Mouse (Mus musculus) liver, embryonic 11.5 days (tissue): ENCODE data around the gene Plcb2. TPM values are rescaled to one million over a fixed set of nuclear protein-coding genes. Genes with fewer than 3 reads are reported as not detected.

ENCODE experiments used
- ATAC-seq: fragments of 200-750 bp; cut with Nextera tagmentation; replicated peaks from 2 replicates; pipeline ENCODE4 v1.8.0; 2017; ENCODE audit warnings: moderate number of reproducible peaks, mild to moderate bottlenecking, moderate TSS enrichment, moderate library complexity; ENCODE audit not compliant: low FRiP score
- DNase-seq: peaks from one replicate; pipeline ENCODE4 v3.0.0-alpha.2; 2017; ENCODE audit warnings: low spot score
- H3K27ac ChIP-seq: fragments of 300-500 bp; sonication (generic); 2 replicates; pipeline ENCODE4 v1.5.1; 2014; ENCODE audit warnings: mild to moderate bottlenecking, low read depth, low read length, control low read depth
- H3K27me3 ChIP-seq: fragments of 300-500 bp; sonication (generic); replicated peaks from 2 replicates; pipeline ENCODE4 v1.6.1; 2014; ENCODE audit warnings: low read length, mixed read lengths; ENCODE audit not compliant: control insufficient read depth, insufficient read depth
- H3K36me3 ChIP-seq: fragments of 300-500 bp; sonication (generic); 2 replicates; pipeline ENCODE4 v1.6.1; 2014; ENCODE audit warnings: mild to moderate bottlenecking, low read length, moderate library complexity, mixed read lengths; ENCODE audit not compliant: control insufficient read depth, insufficient read depth
- H3K4me1 ChIP-seq: fragments of 300-500 bp; sonication (generic); replicated peaks from 2 replicates; pipeline ENCODE4 v1.6.1; 2014; ENCODE audit warnings: low read length, mixed read lengths; ENCODE audit not compliant: control insufficient read depth, insufficient read depth
- H3K4me2 ChIP-seq: fragments of 300-500 bp; sonication (generic); 2 replicates; pipeline ENCODE4 v1.6.1; 2014; ENCODE audit warnings: mild to moderate bottlenecking, control low read depth, moderate library complexity
- H3K4me3 ChIP-seq: fragments of 300-500 bp; sonication (generic); 2 replicates; pipeline ENCODE4 v1.5.1; 2014; ENCODE audit warnings: low read depth, low read length, control low read depth
- H3K9ac ChIP-seq: fragments of 300-500 bp; sonication (generic); 2 replicates; pipeline ENCODE4 v1.6.1; 2014; ENCODE audit warnings: low read depth, low read length, control low read depth
- H3K9me3 ChIP-seq: fragments of 300-500 bp; sonication (generic); 2 replicates; pipeline ENCODE4 v1.6.1; 2016; ENCODE audit warnings: low read length, inconsistent platforms, mixed read lengths; ENCODE audit not compliant: control insufficient read depth
- WGBS: fragments of 180-500 bp; shearing (Covaris S2); extraction: QIAGEN DNeasy Blood & Tissue Kit; methylation state at CpG from one replicate; pipeline ENCODE4 v1.1.7; 2014; 5-methylcytosine and 5-hydroxymethylcytosine counted together
- polyA plus RNA-seq: library from polyadenylated mRNA; unstranded; fragments of >200 nt; fragmentation: Nextera tagmentation; extraction: Ambion mirVana; gene quantifications from 2 replicates; pipeline ENCODE4 v1.2.1, GENCODE M21; 2014

Gene Plcb2
- polyA plus RNA-seq, 1 experiment from 2014 or later = 3.5 TPM

- Histone ChIP-seq H3K27ac (no peak overlapping the region), H3K4me1 (peaks cover 28% of the 10 kb centered on the region), H3K36me3 (no peaks in the 10 kb centered on the region), H3K4me2 (peak overlapping the region; percentile 82), H3K9ac (no peak overlapping the region), H3K4me3 (peak overlapping the region; percentile 43), H3K27me3 (peaks cover 87% of the 10 kb centered on the region), H3K9me3 (no peaks in the 10 kb centered on the region)
- 5% methylated on average over 51 of the region's 51 CpGs for WGBS
- DNase-seq (peak; percentile 59), ATAC-seq (0 out of 2 replicates have a peak, but pooled peaks have one; percentile 13)
Observed at GRCm38 (mm10) chr2:118701971-118702882, 26.0 kb downstream of the Plcb2 start.

- no peaks in the 10 kb centered on the region for H3K9me3 ChIP-seq
- ATAC-seq = no peak
- H3K4me1 ChIP-seq = peaks cover 24% of the 10 kb centered on the region
- H3K9ac ChIP-seq = no peak overlapping the region
- no peak overlapping the region for H3K4me2 ChIP-seq
- WGBS = 13% methylated on average over 5 of the region's 5 CpGs
- no peak overlapping the region for H3K4me3 ChIP-seq
- no peak overlapping the region for H3K27ac ChIP-seq
- no peaks in the 10 kb centered on the region for H3K36me3 ChIP-seq
- no peak for DNase-seq
- H3K27me3 ChIP-seq = peaks cover 86% of the 10 kb centered on the region
Observed at GRCm38 (mm10) chr2:118701161-118701560, 27.1 kb downstream of the Plcb2 start.

GRCm38 (mm10) chr2:118700179-118701062 lies 27.8 kb downstream of the Plcb2 start:
- H3K36me3 ChIP-seq = no peaks in the 10 kb centered on the region
- 2% methylated on average over 32 of the region's 32 CpGs for WGBS
- H3K27me3 ChIP-seq = peaks cover 82% of the 10 kb centered on the region
- H3K4me1 ChIP-seq = peaks cover 24% of the 10 kb centered on the region
- H3K9ac ChIP-seq = peak overlapping the region; percentile 22; the same call in 1 of the 2 replicates
- H3K4me2 ChIP-seq = peak overlapping the region; percentile 63
- no peaks in the 10 kb centered on the region for H3K9me3 ChIP-seq
- ATAC-seq (no peak; the same call in 1 of the 2 replicates), DNase-seq (peak; percentile 84)
- H3K4me3 ChIP-seq = peak overlapping the region; percentile 34
- no peak overlapping the region for H3K27ac ChIP-seq

- Histone ChIP-seq H3K27ac (no peak overlapping the region), H3K27me3 (peaks cover 61% of the 10 kb centered on the region), H3K4me2 (no peak overlapping the region), H3K4me1 (peaks cover 11% of the 10 kb centered on the region), H3K4me3 (no peak overlapping the region), H3K9me3 (no peaks in the 10 kb centered on the region), H3K36me3 (no peaks in the 10 kb centered on the region), H3K9ac (no peak overlapping the region)
- ATAC-seq (no peak), DNase-seq (no peak)
- 47% methylated on average over 7 of the region's 7 CpGs for WGBS
Observed at GRCm38 (mm10) chr2:118697955-118698354, 30.3 kb downstream of the Plcb2 start.

- Histone ChIP-seq H3K4me3 (no peak overlapping the region), H3K9me3 (no peaks in the 10 kb centered on the region), H3K36me3 (no peaks in the 10 kb centered on the region), H3K4me1 (peaks cover 6% of the 10 kb centered on the region), H3K27me3 (peaks cover 55% of the 10 kb centered on the region), H3K27ac (no peak overlapping the region), H3K9ac (no peak overlapping the region), H3K4me2 (no peak overlapping the region)
- 45% methylated on average over 5 of the region's 5 CpGs for WGBS
- ATAC-seq (no peak), DNase-seq (no peak)
Observed at GRCm38 (mm10) chr2:118697311-118697877, 30.8 kb downstream of the Plcb2 start.

GRCm38 (mm10) chr2:118696451-118697308 lies 31.6 kb downstream of the Plcb2 start:
- ATAC-seq = no peak
- DNase-seq = no peak
- Histone ChIP-seq H3K9ac (no peak overlapping the region), H3K4me1 (peaks cover 5% of the 10 kb centered on the region), H3K36me3 (no peaks in the 10 kb centered on the region), H3K27me3 (peaks cover 48% of the 10 kb centered on the region), H3K4me3 (no peak overlapping the region), H3K9me3 (no peaks in the 10 kb centered on the region), H3K27ac (no peak overlapping the region), H3K4me2 (no peak overlapping the region)
- WGBS = 54% methylated on average over 21 of the region's 21 CpGs

- ATAC-seq (no peak; the same call in 1 of the 2 replicates), DNase-seq (peak; percentile 59)
- peaks cover 5% of the 10 kb centered on the region for H3K4me1 ChIP-seq
- H3K27me3 ChIP-seq = peaks cover 39% of the 10 kb centered on the region
- no peak overlapping the region for H3K4me3 ChIP-seq
- 25% methylated on average over 11 of the region's 11 CpGs for WGBS
- no peaks in the 10 kb centered on the region for H3K36me3 ChIP-seq
- no peak overlapping the region for H3K4me2 ChIP-seq
- H3K9ac ChIP-seq = no peak overlapping the region
- H3K9me3 ChIP-seq = no peaks in the 10 kb centered on the region
- H3K27ac ChIP-seq = no peak overlapping the region
Observed at GRCm38 (mm10) chr2:118695677-118696232, 32.5 kb downstream of the Plcb2 start.
